Mouse (Mus musculus): ENCODE measurements around the gene Anxa9. TPM values are rescaled to one million over a fixed set of nuclear protein-coding genes. Genes with fewer than 3 reads are reported as not detected.

The Anxa9 gene
- 0.89 TPM for polyA plus RNA-seq (2017; shearing (Covaris generic))

DNA sequence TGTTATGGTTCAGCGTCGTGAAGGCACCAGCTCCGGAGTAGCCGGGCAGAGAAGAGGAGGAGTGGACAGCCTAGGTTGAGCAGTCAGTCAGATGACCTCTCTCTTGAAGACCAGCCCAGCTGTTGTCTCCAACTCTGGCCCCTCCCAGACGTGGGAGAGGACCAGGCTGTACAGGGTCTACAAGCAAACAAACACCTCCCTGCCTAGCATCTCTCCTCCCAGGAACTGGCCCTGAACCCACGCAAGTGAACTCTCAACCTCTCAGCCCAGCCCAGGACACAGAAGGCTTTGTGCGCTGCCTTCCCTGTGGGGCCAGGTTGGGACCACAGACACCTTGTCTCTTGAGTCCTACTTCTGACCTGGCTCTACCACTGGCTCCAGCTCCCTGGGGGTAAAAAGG is at the start of gene Anxa9:
TSS of gene Anxa9 (minus strand) at position 77 of the 400 bp plus-strand sequence.

DNA sequence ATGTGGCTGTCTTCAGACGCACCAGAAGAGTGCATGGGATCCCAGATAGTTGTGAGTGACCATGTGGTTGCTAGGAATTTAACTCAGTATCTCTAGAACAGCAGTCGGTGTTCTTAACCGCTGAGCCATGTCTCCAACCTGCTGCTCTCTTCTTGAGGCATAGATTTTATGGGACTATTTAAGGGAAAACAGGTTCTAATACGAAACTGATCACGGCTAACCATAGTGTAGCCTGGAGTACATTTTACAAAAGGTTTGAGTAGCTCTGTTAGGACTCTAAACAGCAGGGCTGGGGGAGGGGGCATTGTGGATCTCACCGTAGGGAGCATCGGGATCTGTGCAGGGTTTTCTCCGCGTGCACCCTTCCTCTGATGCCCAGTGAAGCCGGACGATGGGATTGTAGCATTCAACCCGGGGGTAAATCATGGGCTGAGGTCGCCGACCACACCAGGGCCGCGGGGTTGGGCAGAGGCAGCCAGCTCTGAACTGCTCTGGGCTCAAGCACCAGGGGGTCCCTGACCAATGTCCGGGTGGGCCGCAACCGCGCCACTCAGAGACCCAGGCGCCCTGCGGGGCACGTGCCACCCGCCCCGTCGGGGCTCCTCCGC is 7.6 kb upstream of the Anxa9 start, which contains the start of gene Cers2:
TSS of gene Cers2 (plus strand) at position 306 of the 608 bp plus-strand sequence.

DNA sequence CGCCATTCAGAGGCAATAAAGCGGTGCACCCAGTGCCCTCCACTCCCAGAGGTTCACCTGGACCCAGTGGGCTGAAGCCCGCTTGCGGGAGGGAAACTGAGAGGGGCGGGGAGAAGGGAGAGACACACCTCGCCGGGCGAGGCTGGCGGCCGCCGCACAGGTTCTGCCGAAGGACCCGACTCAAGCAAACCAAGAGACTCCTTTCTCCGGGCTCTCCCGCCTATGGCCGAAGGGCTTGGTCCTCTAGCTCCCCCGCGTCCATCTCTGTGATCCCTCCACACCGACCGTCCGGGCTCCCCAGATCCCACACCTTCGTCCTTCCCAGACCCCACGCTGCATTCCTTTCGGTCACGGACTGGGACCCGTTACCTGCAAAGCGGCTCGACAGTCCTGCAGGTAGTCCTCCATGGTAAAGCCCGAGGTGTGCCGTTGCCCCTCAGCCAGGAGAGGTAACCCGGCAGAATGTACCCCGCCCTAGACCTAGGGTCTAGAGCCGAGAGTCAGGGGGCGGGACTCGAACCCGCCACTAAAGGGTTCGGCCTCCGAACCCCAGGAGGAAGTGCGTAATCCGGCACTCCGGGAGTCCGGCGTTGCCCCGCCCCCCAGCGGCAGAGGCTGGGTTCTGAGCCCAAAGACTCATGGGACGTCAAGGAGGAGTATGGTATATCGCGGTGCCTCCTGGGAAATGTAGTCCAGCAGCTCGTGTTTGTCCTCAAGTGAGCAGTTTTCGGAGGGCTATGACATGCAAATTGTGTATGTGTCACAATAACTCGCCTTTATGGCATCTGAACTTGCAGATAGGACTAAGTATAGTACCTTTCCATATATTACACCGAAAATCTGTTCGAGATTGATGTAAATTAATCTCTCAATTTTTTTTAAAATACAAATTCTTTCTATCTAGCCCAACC is 25.5 kb downstream of the Anxa9 start, which contains the start of the genes Mindy1 and Prune1:
TSS of gene Mindy1 (plus strand) at position 130 of the 911 bp plus-strand sequence.
TSS of gene Prune1 (minus strand) at position 861 of the 911 bp plus-strand sequence.

DNA sequence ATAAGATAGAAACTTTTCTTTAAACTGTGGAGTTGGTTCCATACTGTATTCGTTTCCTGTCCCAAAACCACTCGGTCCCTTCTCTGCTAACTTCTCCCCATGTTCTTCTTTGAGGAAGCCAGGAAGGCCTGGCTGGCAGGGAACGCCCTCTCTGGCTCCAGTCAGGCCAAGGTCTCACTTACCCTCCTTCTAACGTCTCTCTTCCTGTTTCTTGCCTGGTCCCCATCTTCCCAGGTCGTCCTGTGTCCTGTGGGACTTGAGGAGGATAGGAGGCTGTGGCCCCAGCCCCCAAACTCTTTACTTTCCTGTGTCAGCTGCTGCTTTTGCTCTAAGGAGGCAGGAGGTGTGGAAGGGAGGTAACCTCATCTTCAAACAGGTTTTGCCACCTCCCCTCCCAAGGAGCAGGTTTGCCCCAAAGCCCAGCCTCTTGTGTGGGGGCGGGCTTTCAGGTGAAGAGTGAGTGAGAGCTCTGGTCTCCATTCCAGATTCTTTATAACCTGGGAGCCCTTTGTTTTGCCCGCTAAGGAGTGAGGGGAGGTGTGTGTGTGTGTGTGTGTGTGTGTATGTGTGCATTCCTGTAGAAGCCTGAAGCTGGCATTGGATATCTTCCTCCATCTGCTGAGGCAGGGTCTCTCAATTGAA is 56.1 kb downstream of the Anxa9 start, which contains the start of gene Bnipl:
TSS of gene Bnipl (minus strand) at position 411 of the 642 bp plus-strand sequence.

Other genes starting within 250 kb of the Anxa9 start
- gene Pip5k1a, start 200.2 kb downstream of the Anxa9 start, polyA plus RNA-seq (2017; shearing (Covaris generic)) = 37.0 TPM
- gene Vps72, start 196.2 kb downstream of the Anxa9 start, polyA plus RNA-seq (2017; shearing (Covaris generic)) = 128 TPM
- 3.8 TPM for gene Tmod4, start 182.7 kb downstream of the Anxa9 start, polyA plus RNA-seq (2017; shearing (Covaris generic))
- gene Scnm1, start 173.2 kb downstream of the Anxa9 start, polyA plus RNA-seq (2017; shearing (Covaris generic)) = 111 TPM
- gene Lysmd1, start 173.1 kb downstream of the Anxa9 start, polyA plus RNA-seq (2017; shearing (Covaris generic)) = 34.8 TPM
- 282 TPM for gene Tnfaip8l2, start 164.8 kb downstream of the Anxa9 start, polyA plus RNA-seq (2017; shearing (Covaris generic))
- gene Sema6c, start 146.7 kb downstream of the Anxa9 start, polyA plus RNA-seq (2017; shearing (Covaris generic)) = 0.43 TPM
- 34.6 TPM for gene Gabpb2, start 89.3 kb downstream of the Anxa9 start, polyA plus RNA-seq (2017; shearing (Covaris generic))
- 454 TPM for gene Cdc42se1, start 78.4 kb downstream of the Anxa9 start, polyA plus RNA-seq (2017; shearing (Covaris generic))
- gene Mllt11, start 75.0 kb downstream of the Anxa9 start, polyA plus RNA-seq (2017; shearing (Covaris generic)) = 9.5 TPM
- gene Gm128, start 65.6 kb downstream of the Anxa9 start, polyA plus RNA-seq (2017; shearing (Covaris generic)) = 1.4 TPM
- gene Bnipl, start 56.0 kb downstream of the Anxa9 start, polyA plus RNA-seq (2017; shearing (Covaris generic)) = not detected
- gene Mindy1, start 25.8 kb downstream of the Anxa9 start, polyA plus RNA-seq (2017; shearing (Covaris generic)) = 37.4 TPM
- 8.3 TPM for gene Prune1, start 25.1 kb downstream of the Anxa9 start, polyA plus RNA-seq (2017; shearing (Covaris generic))
- gene Cers2, start 7.6 kb upstream of the Anxa9 start, polyA plus RNA-seq (2017; shearing (Covaris generic)) = 332 TPM
- 56.6 TPM for gene Setdb1, start 50.0 kb upstream of the Anxa9 start, polyA plus RNA-seq (2017; shearing (Covaris generic))
- not detected for gene 4930558C23Rik, start 95.7 kb upstream of the Anxa9 start, polyA plus RNA-seq (2017; shearing (Covaris generic))
- 66.5 TPM for gene Arnt, start 127.2 kb upstream of the Anxa9 start, polyA plus RNA-seq (2017; shearing (Covaris generic))
- gene Ctsk, start 192.1 kb upstream of the Anxa9 start, polyA plus RNA-seq (2017; shearing (Covaris generic)) = 0.20 TPM
- gene Ctss, start 219.6 kb upstream of the Anxa9 start, polyA plus RNA-seq (2017; shearing (Covaris generic)) = 404 TPM